Mouse (Mus musculus): ENCODE data around the gene Cd209f.
A peak's percentile ranks its signal among the peaks of the same experiment; 100 is the strongest.
"Not testable (repeated sequence)": the region's sequence is repeated elsewhere in the genome, so short reads cannot be mapped to it uniquely, and the experiment has no call there.

The Cd209f gene

DNA sequence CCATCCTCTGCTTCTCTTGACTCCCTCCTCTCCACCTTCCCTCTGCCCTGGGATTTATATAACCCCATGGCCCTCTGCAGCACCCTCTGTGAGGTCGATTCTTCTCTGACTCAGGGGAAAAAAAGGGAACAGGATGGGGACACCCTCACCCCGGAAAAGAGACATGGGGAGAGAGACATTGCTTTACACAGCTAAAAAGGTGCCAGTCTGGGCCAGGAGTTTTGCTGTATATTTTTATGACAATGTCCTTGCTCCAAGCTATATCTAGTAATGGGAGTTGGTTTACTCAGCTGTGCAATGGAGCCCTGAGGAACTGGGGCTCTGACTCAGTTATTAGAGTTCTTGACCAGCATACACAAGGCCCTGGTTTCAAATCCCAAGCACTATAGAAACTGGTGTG, at the start of gene Cd209f:
Gene Cd209f (minus strand): TSS at position 101 of the 400 bp plus-strand sequence.
- not testable (repeated sequence) for DNase-seq (ENCODE audit: low read depth, low spot score)

DNA sequence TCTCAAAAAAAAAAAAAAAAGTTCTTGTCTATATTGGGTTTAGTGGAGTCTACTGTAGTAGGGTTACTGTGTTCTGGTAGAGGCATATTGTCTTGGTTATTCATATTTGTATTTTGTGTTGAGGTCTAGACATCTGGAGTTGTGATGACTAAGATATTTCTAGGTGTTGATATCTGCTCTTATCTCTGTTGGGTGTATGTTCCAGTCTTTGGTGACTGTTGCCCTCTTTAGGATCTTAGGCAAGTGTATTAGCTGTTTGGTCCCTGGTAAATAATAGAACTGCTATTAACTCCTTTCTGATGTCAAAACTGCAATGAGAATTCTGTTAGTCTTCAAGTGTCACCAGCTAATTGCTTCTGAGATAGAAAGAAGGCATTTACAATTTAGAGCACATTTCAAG, 49.2 kb upstream of the Cd209f start:
- DNase-seq (ENCODE audit: low read depth, low spot score) = no peak

DNA sequence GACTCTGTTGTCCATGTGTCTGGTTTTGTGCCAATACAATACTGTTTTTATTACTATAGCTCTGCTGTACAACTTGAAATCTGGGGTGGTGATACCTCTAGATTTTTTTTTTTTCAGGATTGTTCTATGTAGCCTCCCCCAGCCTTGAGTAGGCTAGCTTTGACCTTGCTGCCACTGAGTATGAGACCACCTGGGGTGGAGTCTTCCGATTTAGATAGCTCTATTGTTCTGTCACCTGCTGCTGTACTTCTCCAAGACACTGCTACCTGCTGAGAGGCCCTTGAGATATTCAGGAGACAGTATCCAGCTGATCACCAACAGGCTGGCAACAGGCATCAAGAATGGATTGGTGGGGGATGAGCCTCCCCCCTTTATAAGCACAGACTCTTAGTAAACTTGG, 41.6 kb upstream of the Cd209f start:
- DNase-seq (ENCODE audit: low read depth, low spot score) = no peak

- peak; percentile 66 for DNase-seq (ENCODE audit: low read depth, low spot score)
Observed at GRCm38 (mm10) chr8:4141721-4142120, 36.1 kb upstream of the Cd209f start.

DNA sequence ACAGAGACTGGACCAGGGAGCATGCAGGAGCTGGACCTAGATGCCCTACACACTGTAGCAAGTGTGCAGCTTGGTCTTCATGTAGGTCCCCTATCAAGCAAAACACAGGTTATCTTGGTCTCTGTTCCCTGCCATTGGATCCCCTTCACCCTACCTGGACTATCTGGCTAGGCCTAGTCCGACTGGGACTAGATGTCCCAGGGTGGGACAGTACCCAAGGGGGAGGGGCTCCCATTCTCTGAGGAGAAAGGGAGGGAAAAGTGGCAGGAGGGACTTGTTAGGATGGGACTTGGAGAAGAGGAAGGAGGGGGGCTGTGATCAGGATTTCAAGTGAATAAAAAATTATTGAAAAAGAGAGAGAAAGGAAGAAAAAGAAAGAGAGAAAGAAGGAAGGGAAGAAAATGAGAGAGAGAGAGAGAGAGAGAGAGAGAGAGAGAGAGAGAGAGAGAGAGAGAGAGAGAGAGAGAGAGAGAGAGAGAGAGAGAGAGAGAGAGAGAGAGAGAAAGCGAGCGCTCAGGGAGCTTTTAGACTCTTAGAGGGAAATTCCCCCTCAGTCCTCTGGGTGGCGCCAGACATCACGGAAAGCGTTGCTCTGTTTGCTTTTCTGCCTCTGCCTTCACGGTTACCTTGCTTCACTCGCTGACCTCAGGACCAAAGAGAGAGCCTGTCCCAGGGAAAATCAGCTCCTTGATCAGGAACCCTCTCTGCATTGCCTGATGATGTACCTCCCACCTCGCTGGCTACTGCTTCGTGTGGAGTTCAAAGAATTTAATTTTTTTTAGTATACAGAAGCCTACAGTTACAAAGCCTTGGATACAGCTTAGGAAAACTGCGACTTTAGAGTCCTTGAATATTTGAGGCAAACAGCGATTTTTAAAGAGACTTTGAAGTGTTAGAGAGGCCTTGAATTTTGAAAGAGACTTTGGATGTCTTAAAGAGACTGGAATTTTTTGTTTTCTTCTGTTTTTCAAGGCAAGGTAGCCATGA, 34.3 kb upstream of the Cd209f start:
- peak; percentile 86 for DNase-seq (ENCODE audit: low read depth, low spot score)

- no peak for DNase-seq (ENCODE audit: low read depth, low spot score)
Observed at GRCm38 (mm10) chr8:4133798-4134197, 28.2 kb upstream of the Cd209f start, which contains the start of gene Cd209g. Gene Cd209g, plus strand, starts transcription at chr8:4134098.

DNA sequence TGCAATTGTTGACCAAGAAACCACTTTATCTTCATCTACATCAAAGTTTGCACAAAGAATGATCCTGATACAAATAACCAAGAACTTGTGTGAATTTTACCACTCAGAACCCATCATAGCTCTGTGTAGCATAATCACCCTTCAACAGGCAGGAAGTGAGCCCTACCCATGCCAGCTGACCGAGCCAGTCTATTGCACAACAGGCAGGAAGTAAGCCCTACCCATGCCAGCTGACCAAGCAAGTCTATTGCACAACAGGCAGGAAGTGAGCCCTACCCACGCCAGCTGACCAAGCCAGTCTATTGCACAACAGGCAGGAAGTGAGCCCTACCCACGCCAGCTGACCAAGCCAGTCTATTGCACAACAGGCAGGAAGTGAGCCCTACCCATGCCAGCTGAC, 17.1 kb downstream of the Cd209f start:
- DNase-seq (ENCODE audit: low read depth, low spot score) = not testable (repeated sequence)

DNA sequence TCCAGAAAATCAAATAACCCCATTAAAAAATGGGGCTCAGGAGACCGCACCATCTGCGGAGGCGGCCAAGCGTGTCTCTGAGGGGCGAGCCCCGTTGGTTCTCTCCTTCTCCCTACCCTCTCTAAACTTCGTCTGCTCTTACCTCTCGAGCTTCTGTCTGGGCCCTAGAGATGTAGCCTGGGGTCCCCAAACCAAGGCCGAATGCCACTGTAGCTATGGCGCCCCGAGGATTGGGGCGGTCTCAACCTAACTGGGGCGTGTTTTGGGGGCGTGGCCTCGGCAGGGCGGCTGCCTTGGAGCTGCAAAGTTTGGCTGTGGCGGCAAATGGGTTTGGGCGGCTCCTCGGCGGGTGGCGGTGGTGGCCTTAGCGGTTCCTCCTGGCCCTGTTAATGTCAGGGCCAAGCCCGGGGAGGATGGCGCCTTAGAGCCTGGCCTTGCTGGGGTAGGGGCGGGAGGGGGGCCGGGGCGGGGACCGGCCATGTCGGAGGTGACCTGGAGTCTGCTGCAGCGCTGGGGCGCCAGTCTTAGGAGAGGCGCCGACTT, 18.4 kb downstream of the Cd209f start:
- not testable (repeated sequence) for DNase-seq (ENCODE audit: low read depth, low spot score)
